Mouse (Mus musculus) forebrain, embryonic 11.5 days (tissue): ENCODE results near the gene Bfar. TPM values are rescaled to one million over a fixed set of nuclear protein-coding genes. Genes with fewer than 3 reads are reported as not detected.
"Not testable (repeated sequence)": the region's sequence is repeated elsewhere in the genome, so short reads cannot be mapped to it uniquely, and the experiment has no call there.

Experiments used
- ATAC-seq: fragments of 200-750 bp; cut with Nextera tagmentation; replicated peaks from 2 replicates; pipeline ENCODE4 v1.8.0; 2017; ENCODE audit warnings: moderate TSS enrichment; ENCODE audit not compliant: low FRiP score
- DNase-seq: peaks from one replicate; pipeline ENCODE4 v3.0.0-alpha.2; 2017; ENCODE audit warnings: low spot score
- H3K27ac ChIP-seq: fragments of 300-500 bp; sonication (generic); 2 replicates; pipeline ENCODE4 v1.5.1; 2014; ENCODE audit warnings: low read depth, low read length
- H3K27me3 ChIP-seq: fragments of 300-500 bp; sonication (generic); 2 replicates; pipeline ENCODE4 v1.6.1; 2014; ENCODE audit warnings: mild to moderate bottlenecking, low read length, mixed read lengths; ENCODE audit not compliant: control insufficient read depth, insufficient read depth
- H3K36me3 ChIP-seq: fragments of 300-500 bp; sonication (generic); 2 replicates; pipeline ENCODE4 v1.6.1; 2014; ENCODE audit warnings: mild to moderate bottlenecking, low read length, moderate library complexity, mixed read lengths; ENCODE audit not compliant: control insufficient read depth, insufficient read depth
- H3K4me1 ChIP-seq: fragments of 300-500 bp; sonication (generic); replicated peaks from 2 replicates; pipeline ENCODE4 v1.6.1; 2014; ENCODE audit warnings: low read length, mixed read lengths; ENCODE audit not compliant: control insufficient read depth, insufficient read depth
- H3K4me2 ChIP-seq: fragments of 300-500 bp; sonication (generic); 2 replicates; pipeline ENCODE4 v1.6.1; 2014; ENCODE audit warnings: low read depth, mild to moderate bottlenecking, low read length, moderate library complexity, mixed read lengths; ENCODE audit not compliant: severe bottlenecking
- H3K4me3 ChIP-seq: fragments of 300-500 bp; sonication (generic); 2 replicates; pipeline ENCODE4 v1.5.1; 2014; ENCODE audit warnings: low read depth, low read length
- H3K9ac ChIP-seq: fragments of 300-500 bp; sonication (generic); 2 replicates; pipeline ENCODE4 v1.6.1; 2014; ENCODE audit warnings: low read length
- H3K9me3 ChIP-seq: fragments of 300-500 bp; sonication (generic); 2 replicates; pipeline ENCODE4 v1.6.1; 2016; ENCODE audit warnings: low read length, mixed read lengths; ENCODE audit not compliant: control insufficient read depth
- WGBS: fragments of 180-500 bp; shearing (Covaris S2); extraction: QIAGEN DNeasy Blood & Tissue Kit; methylation state at CpG from one replicate; pipeline ENCODE4 v1.1.7; 2014; 5-methylcytosine and 5-hydroxymethylcytosine counted together
- polyA plus RNA-seq: library from polyadenylated mRNA; unstranded; fragments of >200 nt; fragmentation: Nextera tagmentation; extraction: Ambion mirVana; gene quantifications from 2 replicates; pipeline ENCODE4 v1.2.1, GENCODE M21; 2014

Gene Bfar
- polyA plus RNA-seq, 1 experiment from 2014 or later: 41.2 TPM

DNA sequence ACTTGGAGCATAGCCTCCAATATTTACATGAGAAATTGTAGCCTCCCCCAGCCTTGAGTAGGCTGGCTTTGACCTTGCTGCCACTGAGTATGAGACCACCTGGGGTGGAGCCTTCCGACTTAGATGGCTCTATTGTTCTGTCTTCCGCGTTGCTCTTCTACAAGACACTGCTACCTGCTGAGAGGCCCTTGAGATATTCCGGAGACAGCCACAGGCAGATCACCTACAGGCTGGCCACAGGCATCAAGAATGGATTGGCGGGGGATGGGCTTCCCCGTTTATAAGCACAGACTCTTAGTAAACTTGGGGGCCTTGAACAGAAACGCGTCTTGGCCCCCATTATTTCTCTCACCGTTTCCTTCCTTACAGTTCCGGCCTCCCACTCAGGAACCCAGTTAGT lies 77.2 kb downstream of the Bfar start:
- 15% methylated on average over 10 of the region's 10 CpGs for WGBS

DNA sequence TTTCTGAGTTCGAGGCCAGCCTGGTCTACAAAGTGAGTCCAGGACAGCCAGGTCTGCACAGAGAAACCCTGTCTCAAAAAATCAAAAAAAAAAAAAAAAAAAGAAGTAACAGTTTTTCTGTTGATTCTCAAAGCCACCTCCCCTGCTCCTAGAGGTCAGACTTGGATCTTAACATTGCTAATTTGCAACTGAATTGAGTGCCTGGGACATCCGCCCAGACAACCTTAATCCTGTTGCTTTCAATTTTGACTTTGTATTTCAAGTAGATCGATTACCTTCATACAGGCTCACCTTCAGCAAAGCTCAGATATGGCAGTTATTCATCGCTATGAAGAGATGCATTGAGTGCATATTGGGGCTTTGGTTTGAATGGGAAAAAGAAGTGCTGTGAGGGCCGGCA lies 77.6 kb downstream of the Bfar start:
- ATAC-seq: no peak
- DNase-seq: no peak
- Histone ChIP-seq H3K4me2 (no peak overlapping the region), H3K4me3 (no peak overlapping the region), H3K4me1 (no peaks in the 10 kb centered on the region), H3K9ac (no peak overlapping the region), H3K36me3 (no peaks in the 10 kb centered on the region), H3K9me3 (no peaks in the 10 kb centered on the region), H3K27ac (no peak overlapping the region), H3K27me3 (no peaks in the 10 kb centered on the region)
- WGBS: 43% methylated on average over 5 of the region's 5 CpGs

More for the DNA sequence above, 77.2 kb downstream of the Bfar start:
- not testable (repeated sequence) for H3K4me3 ChIP-seq, DNase-seq, H3K36me3 ChIP-seq, H3K9me3 ChIP-seq, H3K4me2 ChIP-seq, ATAC-seq, H3K27ac ChIP-seq, H3K27me3 ChIP-seq, H3K9ac ChIP-seq, H3K4me1 ChIP-seq

DNA sequence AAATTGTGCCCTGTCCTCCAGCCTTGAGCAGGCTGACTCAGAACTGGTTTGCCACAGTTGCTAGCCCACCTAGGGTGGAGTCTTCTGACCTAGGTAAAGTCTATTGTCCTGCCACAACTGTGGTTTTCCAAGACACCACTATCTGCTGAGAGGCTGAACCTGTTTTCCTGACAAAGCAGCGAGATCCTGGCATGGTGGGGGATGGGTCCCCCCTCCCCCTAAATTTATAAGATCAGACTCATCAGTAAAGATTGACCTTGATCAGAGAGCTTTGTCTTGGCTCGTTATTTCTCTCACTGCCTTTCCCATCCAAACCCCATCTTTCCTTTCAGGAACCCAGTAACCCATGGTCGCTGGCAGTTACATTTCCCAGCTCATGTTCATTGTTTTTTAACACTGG lies 78.3 kb downstream of the Bfar start:
- 55% methylated on average over 3 of the region's 3 CpGs for WGBS
- no peaks in the 10 kb centered on the region for H3K27me3 ChIP-seq
- H3K4me2 ChIP-seq: no peak overlapping the region
- no peak overlapping the region for H3K4me3 ChIP-seq
- H3K9me3 ChIP-seq: no peaks in the 10 kb centered on the region
- no peak for DNase-seq
- no peaks in the 10 kb centered on the region for H3K4me1 ChIP-seq
- no peak overlapping the region for H3K9ac ChIP-seq
- no peaks in the 10 kb centered on the region for H3K36me3 ChIP-seq
- no peak for ATAC-seq
- no peak overlapping the region for H3K27ac ChIP-seq

DNA sequence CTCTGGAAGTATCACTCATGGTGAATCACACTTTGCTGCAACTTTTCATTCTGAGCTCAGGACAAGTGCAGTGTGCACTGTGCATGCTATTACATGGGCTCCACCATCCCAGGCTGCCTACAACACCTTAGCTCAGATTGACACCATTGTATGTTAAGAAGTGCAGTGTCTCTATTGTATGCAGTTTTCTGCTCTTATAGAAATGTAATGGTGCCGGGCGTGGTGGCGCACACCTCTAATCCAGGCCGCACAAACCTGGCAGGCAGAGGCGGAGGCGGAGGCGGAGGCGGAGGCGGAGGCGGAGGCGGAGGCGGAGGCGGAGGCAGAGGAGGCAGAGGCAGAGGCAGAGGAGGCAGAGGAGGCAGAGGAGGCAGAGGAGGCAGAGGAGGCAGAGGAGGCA lies 79.0 kb downstream of the Bfar start:
- Histone ChIP-seq H3K27ac (no peak overlapping the region), H3K9me3 (no peaks in the 10 kb centered on the region)
- WGBS: 93% methylated on average over 13 of the region's 13 CpGs

More for the DNA sequence above, 79.0 kb downstream of the Bfar start:
- Histone ChIP-seq H3K4me2 (no peak overlapping the region), H3K9ac (no peak overlapping the region), H3K4me3 (no peak overlapping the region), H3K36me3 (no peaks in the 10 kb centered on the region), H3K4me1 (no peaks in the 10 kb centered on the region), H3K27me3 (no peaks in the 10 kb centered on the region)
- DNase-seq (no peak), ATAC-seq (no peak)

Other genes with a start within 250 kb of the Bfar start
- 43.3 and 44.1 TPM in 2 replicates for gene Parn, start 3.7 kb upstream of the Bfar start, polyA plus RNA-seq
- 9.1 and 9.9 TPM in 2 replicates for gene 3110001I22Rik, start 71 bp downstream of the Bfar start, polyA plus RNA-seq
- gene Pla2g10, start 59.1 kb downstream of the Bfar start, polyA plus RNA-seq: not detected in 2 replicates
- gene Rrn3, start 108.8 kb downstream of the Bfar start, polyA plus RNA-seq: 102 and 107 TPM in 2 replicates
- gene Ntan1, start 147.0 kb downstream of the Bfar start, polyA plus RNA-seq: 151 and 159 TPM in 2 replicates
- 73.9 and 74.1 TPM in 2 replicates for gene Pdxdc1, start 231.3 kb downstream of the Bfar start, polyA plus RNA-seq
- gene Mpv17l, start 231.3 kb downstream of the Bfar start, polyA plus RNA-seq: 2.7 and 3.2 TPM in 2 replicates